Mouse (Mus musculus): ENCODE measurements at regions not wholly inside any gene's neighbourhood (a gene's known extent, or its start where the extent isn't known, plus 50 kb on each side); places are given as distances from the start of the nearest gene placed in this dataset.

DNA sequence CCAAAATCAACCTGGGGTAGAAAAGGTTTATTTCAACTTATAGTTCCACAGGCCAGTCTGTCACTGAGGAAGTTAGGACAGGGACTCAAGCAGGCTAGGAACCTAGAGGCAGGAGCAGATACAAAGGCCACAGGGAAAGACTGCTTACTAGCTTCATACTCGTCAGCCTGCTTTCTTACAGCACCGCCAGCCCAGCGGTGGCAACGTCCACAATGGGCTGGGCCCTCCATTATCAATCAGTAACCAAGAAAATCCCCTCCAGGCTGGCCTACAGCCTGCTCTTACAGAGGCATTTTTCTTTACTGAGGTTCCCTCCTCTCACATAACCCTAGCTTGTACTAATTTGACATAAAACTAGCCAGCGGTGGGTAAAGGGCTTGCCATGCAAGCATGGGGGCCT lies 180.2 kb downstream of the Utp6 start:
- TF ChIP-seq CTCF (IDR thresholded peaks at IDR 0.05; ENCODE audit: control insufficient read depth, insufficient read depth, insufficient read length) (no peak), MAX (IDR thresholded peaks at IDR 0.05) (no peak), USF1 (IDR thresholded peaks at IDR 0.05; ENCODE audit: low read depth) (no peak), MYOD1 (IDR thresholded peaks at IDR 0.05; ENCODE audit: control insufficient read depth, insufficient read length, low read depth) (no peak), MYOG (IDR thresholded peaks at IDR 0.05; ENCODE audit: control insufficient read depth, extremely low read depth, insufficient read length) (no peak), CEBPB (IDR thresholded peaks at IDR 0.05; ENCODE audit: low read depth) (no peak), FOSL1 (IDR thresholded peaks at IDR 0.05; ENCODE audit: insufficient read depth, low read length, poor library complexity, severe bottlenecking) (no peak)
